Mouse (Mus musculus) kidney, postnatal 36 days (tissue): Measurements from ENCODE around the gene Slc38a3.

Experiments used
- DNase-seq, 2 experiments: peaks; one replicate each; pipeline ENCODE4 v3.0.0; 2021 to 2022; ENCODE audit warnings: mixed read lengths in 2 of 2

Gene Slc38a3

DNA sequence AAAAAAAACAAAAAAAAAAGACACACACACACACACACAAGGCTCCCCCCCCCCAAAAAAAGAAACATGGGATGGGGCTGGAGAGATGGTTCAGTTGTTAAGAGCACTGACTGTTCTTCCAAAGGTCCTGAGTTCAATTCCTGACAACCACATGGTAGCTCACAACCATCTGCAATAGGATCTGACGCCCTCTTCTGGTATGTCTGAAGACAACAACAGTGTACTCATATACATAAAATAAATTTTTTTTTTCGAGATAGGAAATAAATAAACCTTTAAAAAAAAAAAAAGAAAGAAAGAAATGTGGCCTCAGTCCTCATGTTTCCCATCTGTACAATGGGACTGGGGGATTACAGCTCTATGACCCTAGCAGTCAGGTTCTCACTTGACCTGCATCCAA lies 51.9 kb downstream of the Slc38a3 start:
- DNase-seq: no peak

DNA sequence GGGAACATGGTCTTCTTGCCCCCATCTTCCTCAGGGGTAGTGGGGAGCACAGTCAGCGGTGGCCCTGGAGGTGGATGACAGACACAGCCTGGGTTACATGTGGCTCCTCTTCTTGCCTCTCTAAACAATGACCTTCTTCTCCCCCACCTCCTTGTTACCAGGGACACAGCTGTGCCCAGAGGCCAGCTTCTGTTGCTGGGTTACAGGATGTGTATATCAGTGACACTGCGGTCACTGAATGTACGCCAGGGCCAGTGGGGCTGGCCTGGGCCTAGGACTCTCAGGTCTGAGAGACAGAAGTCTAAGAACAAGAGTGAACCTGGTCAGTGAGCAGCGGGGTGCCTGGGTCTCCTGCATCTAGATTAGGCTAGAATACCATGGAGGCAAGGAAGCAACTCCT lies 54.3 kb downstream of the Slc38a3 start:
- DNase-seq: no peak

DNA sequence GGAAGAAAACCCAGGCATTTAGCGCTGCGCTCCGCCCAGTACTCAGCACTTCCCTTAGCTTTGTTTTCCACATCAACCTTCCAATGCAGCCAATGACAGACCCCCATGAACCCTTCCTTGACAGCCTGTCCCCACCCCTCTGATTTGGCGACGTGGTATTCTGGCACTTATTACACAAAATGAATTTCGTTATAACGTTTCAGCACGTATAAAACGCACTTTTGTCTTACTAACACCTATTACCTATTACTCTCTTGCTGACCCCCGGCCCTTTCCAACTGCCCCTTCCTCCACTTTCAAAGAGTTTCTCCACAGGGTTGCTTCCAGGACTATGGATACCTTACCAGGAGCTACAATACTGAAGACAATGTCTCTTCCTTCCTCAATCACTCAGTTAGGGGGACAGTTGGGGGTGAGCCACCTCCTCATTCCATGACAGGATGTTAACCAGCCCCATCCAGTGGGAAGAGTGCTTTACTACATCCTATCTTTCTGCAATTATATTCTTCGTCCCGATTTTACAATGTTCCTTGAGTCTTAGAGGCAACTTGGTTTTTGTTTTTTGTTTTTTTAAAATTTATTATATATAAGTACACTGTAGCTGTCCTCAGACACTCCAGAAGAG lies 56.3 kb downstream of the Slc38a3 start:
- no peak for DNase-seq

DNA sequence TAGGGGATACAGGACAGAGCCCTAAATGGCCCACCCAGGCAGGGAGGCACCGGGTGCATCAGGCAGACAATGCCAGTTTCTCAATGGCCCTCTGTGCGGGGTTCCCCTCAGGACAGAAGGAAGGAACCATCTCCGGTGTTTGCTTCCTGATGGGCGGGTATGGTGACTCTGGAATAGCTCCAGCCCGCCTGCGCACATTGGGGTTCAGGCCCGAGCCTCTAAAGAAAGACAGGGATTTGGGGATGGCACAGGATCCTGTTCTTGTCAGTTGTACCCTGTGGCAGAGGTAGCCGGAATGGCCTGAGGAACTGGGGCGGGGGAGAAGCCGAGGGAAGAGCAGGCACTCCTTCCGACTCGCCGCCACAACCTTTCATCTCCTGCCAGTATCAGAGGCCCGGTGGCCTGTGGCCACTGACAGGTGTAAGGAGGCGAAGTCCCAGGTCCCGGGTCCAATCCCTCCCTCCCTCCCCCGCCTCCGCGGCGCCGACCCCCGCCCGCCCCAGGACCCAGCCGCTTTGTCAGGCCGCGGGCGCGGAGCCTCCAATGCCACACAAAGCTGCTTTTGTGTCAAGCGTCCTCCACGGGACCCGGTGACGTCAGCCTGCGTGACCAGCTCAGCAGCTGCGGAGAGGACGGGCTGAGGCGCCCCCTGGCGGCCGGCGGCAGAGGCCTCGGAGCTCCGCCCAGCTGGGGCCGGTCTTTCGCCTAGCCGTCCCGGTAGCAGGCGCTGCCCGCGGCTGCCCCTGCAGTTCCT lies 57.0 kb downstream of the Slc38a3 start:
- peak; percentile 98 to 100 for DNase-seq

DNA sequence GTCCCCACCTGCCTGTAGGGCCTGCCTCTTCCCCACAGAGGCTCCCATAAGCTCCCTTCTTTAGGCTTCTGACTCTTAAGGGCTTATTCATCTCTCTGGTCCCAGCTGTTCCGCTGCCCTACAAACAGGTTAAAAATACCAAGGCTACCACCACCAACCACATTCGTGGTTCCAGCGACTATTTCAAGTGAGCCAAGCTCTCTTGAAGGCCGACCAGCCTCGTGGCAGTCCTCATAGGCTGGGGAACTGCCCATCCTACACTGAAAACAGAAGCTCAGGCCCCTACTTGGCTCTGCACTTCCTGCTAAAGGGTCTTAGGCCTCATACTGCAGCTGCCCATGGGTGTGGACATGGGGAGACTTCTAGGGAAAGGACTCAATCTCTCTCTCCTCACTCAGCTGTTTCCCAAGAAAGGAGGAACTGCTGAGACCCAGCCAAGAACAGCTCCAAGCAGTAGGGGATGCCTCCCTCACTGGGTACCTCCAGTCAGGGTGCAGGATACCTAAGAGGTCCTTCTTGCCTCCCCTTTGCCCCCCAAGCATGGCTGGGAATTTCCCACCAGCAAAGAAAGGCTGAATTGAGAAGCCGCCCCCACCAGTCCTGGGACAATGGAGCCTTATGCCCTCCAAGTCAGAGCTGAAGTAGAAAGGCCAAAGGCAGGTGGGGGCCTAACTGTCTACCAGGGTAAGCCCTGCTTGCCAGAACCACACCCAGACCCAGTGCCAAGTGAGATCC lies 57.7 kb downstream of the Slc38a3 start:
- no peak for DNase-seq

DNA sequence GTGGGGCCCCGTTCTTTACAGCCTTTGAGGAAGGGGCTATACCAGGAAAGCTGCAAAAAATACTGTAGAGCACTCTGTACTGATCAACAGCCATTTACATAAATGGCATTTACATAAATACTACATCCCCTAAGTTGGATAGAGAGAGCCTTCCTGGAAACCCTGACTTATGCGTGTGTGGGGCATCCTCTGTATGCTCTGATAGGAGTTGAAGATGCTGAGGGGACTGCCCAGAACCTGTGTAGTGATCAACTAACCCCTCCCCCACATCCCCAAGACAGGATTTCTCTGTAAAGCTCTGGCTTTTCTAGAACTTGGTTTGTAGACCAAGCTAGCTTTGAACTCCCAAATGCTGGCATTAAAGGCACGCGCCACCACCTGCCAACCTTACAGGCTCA lies 59.9 kb downstream of the Slc38a3 start:
- DNase-seq: no peak

DNA sequence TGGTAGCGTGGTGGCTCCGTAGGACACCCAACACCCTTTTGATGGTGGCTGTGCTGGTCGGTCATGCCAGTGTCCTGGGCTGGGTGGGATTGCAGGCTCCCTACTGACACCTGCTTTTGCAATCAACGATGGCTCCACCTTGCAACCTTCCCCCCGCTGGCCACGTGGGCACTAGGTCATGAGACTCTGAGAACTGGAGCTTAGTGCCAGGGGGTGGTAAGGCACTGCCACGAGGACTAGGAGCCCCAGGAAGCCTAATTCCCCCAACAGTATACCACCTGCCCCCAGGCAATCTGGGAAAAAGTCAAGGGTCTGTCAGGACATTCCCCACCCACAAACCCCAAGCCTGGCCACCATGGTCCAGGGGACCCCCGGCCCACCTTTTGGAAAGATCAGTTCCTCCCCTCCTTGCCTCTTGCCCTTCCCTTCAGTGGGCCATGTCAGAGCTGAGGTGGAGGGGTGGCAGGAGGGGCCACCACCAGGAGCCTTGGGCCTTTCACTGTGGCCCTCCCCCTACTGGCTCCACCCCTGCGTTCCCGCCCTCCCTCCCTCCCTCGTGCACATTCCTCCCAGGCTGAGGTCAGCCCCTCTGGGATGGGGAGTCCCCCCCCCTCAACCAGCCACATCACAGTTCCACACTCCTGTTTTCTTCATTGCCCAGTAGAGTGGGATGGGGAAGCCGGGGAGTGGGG lies 60.4 kb downstream of the Slc38a3 start, which contains the start of gene Sema3b:
Gene Sema3b (minus strand): TSS at position 489 of the 692 bp plus-strand sequence.
- DNase-seq: peak; percentile 64 to 71

DNA sequence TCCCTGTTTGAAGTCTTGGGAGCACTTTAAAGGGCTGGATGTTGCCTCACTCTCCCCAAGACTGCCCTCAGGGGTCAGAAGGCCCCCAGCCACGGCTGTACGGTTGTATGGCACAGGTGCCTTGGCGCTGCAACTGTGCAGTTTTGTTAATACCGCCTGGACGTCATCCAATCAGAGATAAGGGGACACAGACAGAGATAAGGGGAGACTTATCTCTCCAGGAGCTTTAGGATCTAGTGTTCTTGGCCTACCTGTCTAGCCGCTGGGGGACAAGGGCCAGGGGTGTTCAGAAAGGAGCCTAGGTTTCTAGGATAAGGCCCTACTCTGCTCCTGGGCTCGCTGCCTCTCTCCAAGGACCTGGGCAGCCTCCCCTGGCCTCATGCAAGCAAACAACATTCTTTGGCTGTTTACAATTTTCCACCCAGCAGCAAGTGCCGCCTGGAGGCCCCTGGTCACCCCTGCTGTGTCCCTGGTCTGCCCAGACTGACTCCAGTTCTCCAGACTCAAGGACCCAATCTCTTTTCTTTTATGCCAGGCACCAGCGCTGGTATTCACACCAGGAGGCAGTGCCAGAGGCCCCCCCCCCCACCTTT lies 61.6 kb downstream of the Slc38a3 start:
- DNase-seq: peak; percentile 52 to 57

DNA sequence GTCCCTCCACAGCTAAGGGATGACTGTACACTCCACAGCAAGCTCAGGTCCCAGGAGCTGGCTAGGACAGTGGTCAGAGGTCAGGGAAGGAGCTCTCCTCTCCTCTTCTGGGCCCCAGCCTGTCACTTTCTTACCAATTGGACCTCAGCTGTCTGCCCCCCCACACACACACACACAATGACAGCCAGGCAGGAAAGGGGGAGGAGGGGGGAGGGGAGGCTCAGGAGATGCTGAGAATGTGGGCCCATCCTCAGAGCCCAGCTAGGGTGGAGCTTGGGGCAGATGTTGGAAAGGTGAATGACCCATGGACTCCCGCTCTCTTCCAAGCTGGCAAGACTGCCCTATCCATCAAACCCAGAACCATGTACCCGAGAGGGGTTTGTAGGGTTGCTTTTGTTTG lies 62.3 kb downstream of the Slc38a3 start:
- no peak for DNase-seq

DNA sequence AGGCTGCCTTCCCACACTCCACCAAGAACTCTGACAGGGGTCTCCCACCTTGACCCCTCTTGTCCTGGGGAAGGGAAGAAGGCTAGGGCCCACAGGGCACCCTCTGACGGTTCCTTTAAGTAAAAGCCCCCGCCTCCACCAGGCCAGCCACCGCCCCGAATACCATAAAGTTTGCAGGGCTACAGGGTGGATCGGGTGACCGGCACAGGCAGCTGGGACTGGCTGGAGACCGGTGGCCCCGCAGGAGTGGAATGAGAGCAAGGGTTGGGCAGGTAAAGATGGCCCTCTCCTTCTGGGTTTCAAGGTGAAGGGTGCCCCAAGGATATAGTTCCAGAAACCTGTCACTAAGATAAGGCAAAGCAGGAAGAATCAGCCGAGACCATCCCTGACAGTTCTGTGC lies 62.7 kb downstream of the Slc38a3 start:
- peak; percentile 70 to 76 for DNase-seq

DNA sequence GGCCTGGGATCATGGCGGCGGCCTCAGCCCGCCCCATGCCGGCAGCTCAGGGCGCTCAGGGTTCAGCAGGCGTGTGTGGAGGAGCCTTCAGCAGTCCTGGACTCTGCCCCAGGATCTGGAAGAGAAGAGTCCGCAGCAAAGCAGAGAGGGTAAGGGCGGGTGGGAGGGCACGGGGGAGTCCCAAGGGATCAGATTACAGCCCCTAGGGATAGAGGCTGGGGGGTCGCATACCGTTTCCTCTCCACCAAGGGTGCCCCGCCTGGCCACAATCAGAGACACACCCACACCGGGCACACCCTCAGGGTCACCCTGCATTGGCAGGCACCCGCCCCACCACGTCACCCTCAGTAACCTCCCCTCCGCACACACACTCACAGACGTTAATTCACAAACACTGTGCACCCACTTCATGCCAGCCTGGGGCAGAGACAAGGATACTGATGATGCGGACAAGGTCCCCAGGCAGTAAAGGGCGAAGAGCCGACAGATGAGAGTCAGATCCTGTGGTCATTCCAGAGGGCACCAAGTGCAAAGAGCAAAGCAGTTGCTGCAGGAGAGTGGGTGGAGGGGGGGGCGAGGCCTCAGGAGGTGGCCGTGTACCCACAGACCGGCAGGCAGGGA lies 64.2 kb downstream of the Slc38a3 start:
- DNase-seq: peak; percentile 72 to 76

DNA sequence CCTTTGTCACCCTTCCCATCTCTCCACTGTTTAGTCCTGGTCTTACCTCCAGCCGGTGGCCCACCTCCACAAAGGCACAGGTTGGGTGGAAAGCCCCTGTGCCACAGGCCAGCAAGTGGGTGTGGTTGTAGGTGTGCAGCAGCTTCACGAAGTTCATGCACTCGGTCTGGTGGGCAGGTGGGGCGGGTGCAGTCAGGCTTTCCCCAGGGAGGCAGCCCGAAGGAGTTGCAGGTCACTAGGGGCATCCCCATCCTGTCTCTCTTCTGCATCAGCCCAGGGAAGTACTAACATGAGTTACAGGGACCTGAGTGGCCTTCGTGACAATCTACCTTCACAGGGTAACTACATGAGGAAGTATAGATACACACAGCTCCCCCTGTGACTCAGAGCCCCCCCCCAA lies 66.1 kb downstream of the Slc38a3 start:
- DNase-seq: no peak

DNA sequence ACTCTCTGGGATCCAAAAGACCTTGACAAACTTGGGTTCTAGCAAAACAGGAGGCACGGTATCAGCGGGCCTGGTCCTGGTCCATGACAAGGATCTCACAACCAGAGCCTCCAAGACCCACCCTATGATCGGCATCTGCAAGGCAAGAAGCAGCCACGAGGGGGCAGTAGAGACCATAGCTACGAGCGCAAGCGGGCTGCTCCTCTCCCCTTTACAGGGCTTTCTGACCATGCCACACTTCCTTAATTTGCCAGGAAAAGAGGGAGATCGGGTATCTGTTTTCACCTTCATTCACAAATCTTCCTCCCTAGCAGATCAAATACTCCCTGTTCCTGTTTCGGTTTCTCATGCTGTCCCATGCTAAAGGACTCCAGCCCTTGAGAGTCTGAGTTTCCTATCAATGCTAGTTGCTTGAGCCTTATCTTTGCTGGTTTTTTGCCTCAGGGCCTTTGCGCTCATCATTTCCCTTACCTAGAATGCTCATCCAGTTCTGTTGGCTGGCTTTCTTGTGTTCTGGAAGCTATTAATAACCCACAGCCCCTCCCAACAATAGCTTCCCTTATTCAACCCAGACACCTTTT lies 67.2 kb downstream of the Slc38a3 start:
- peak; percentile 91 to 97 for DNase-seq

DNA sequence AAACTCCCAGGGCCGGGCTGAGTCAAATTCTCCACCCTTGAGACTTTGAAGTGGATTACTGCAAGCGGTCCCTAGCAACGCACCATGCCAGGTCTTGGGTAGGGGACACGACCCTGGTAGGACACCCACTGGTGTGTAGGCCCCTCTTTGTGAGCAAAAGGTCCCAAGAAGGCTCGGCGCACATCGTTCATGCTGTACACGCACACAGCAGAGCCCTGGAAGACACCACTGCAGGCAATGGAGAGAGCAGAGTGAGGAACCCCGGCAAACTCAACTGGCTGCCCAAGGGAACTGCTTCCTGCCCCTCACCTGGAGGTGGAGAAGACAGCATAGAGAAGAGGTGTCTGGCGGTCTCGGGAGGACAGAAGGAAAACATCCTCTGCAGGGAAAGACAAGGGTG lies 68.1 kb downstream of the Slc38a3 start:
- DNase-seq: no peak

DNA sequence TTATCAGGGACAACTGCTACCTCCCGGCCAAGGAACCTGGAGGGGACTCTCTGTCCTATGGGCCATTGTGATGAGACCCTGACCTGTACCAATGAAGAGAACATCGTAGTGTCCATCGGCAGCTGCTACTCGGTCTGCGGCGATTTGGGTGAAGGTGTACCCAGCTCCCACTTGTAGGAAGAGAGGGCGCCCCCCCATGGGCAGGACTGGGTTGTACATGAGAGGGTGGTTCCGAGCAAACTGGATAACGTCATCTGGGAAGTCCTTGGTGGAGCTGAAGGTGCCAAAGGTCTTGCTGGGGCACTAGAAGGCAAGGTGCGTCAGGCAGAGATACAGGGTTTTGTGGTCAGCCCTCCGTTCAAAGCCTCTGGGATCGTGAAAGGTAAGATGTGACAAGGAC lies 68.6 kb downstream of the Slc38a3 start:
- peak in 1 of 2 experiments; percentile 80 for DNase-seq
